Mouse (Mus musculus) C2C12 (cell line): ENCODE data around the gene Wdtc1. TPM values are rescaled to one million over a fixed set of nuclear protein-coding genes. Genes with fewer than 3 reads are reported as not detected.

Experiments used
- H3K27me3 ChIP-seq: one replicate; pipeline ENCODE4 v1.6.1; 2011; ENCODE audit not compliant: control insufficient read depth, insufficient read depth, insufficient read length
- H3K36me3 ChIP-seq: one replicate; pipeline ENCODE4 v1.6.1; 2011; ENCODE audit not compliant: control insufficient read depth, insufficient read depth
- H3K4me3 ChIP-seq: one replicate; pipeline ENCODE4 v1.5.1; 2011; ENCODE audit warnings: mild to moderate bottlenecking, control low read depth; ENCODE audit not compliant: poor library complexity, insufficient read depth, severe bottlenecking
- H3K79me2 ChIP-seq: one replicate; pipeline ENCODE4 v1.6.1; 2011; ENCODE audit not compliant: control insufficient read depth, insufficient read depth
- H3K79me3 ChIP-seq: one replicate; pipeline ENCODE4 v1.6.1; 2011; ENCODE audit warnings: low read depth, control low read depth
- H3ac ChIP-seq: one replicate; pipeline ENCODE3; 2011; ENCODE audit warnings: low read depth; ENCODE audit not compliant: control insufficient read depth, insufficient read length
- CEBPB ChIP-seq: IDR thresholded peaks from one replicate; pipeline ENCODE4 v1.6.1; 2011; ENCODE audit warnings: low read depth, mild to moderate bottlenecking, control low read depth, moderate library complexity
- CTCF ChIP-seq: IDR thresholded peaks from one replicate; pipeline ENCODE4 v1.5.1; 2011; ENCODE audit not compliant: control insufficient read depth, insufficient read depth, insufficient read length
- FOSL1 ChIP-seq: IDR thresholded peaks from one replicate; pipeline ENCODE4 v1.8.0; 2011; ENCODE audit warnings: mild to moderate bottlenecking, low read length; ENCODE audit not compliant: poor library complexity, insufficient read depth, severe bottlenecking
- MAX ChIP-seq: IDR thresholded peaks from one replicate; pipeline ENCODE4 v1.6.1; 2011; ENCODE audit warnings: mild to moderate bottlenecking, control low read depth
- MYOD1 ChIP-seq: IDR thresholded peaks from one replicate; pipeline ENCODE4 v1.6.1; 2011; ENCODE audit warnings: low read depth; ENCODE audit not compliant: control insufficient read depth, insufficient read length
- MYOG ChIP-seq: IDR thresholded peaks from one replicate; pipeline ENCODE4 v1.6.1; 2011; ENCODE audit not compliant: control insufficient read depth, insufficient read length; ENCODE audit errors: extremely low read depth
- USF1 ChIP-seq: IDR thresholded peaks from one replicate; pipeline ENCODE4 v1.6.1; 2011; ENCODE audit warnings: low read depth, mild to moderate bottlenecking, control low read depth, moderate library complexity
- polyA plus RNA-seq: library from polyadenylated mRNA; unstranded; fragments of >200 nt; fragmentation: generic; extraction: Trizol; gene quantifications from one replicate; pipeline ENCODE4 v1.2.1, GENCODE M21; 2012; ENCODE audit warnings: missing spikeins

The Wdtc1 gene
- polyA plus RNA-seq, 1 experiment = 19.6 TPM

DNA sequence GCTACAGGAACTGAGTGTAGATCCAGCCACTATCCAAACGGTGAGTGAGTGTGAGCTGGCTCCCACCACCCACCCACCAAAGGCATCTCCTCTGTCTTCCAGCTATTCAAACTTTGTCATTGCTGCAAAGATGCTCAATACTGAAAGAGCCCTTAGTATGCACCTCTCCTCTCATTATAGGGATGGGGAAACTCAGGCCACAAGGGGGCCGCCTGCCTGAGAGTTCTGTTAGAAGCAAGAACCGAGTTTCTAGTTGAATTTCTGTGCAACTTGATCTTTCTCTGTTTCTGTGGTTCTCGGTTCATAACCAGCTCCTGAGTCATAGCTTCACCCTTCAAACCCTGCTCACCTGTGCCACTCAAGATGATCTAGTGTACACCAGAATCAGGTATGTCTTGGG lies 101.2 kb downstream of the Wdtc1 start:
- no peaks in the 10 kb centered on the region for H3K79me3 ChIP-seq
- no peak for TF ChIP-seq MAX
- no peak for TF ChIP-seq USF1
- TF ChIP-seq CEBPB = no peak
- TF ChIP-seq MYOG = no peak
- TF ChIP-seq CTCF = no peak
- no peak for TF ChIP-seq MYOD1
- no peak for TF ChIP-seq FOSL1
- H3K27me3 ChIP-seq = peaks cover 8% of the 10 kb centered on the region

GRCm38 (mm10) chr4:133251214-133251613 lies 102.1 kb downstream of the Wdtc1 start:
- Histone ChIP-seq H3K36me3 (no peaks in the 10 kb centered on the region), H3K79me3 (no peaks in the 10 kb centered on the region), H3K27me3 (peaks cover under 1% of the 10 kb centered on the region), H3K79me2 (no peaks in the 10 kb centered on the region), H3ac (no peak overlapping the region), H3K4me3 (no peak overlapping the region)
- TF ChIP-seq USF1 = no peak
- no peak for TF ChIP-seq CTCF
- no peak for TF ChIP-seq CEBPB
- TF ChIP-seq FOSL1 = no peak
- no peak for TF ChIP-seq MYOG

More for the DNA sequence above, 101.2 kb downstream of the Wdtc1 start:
- Histone ChIP-seq H3K4me3 (no peak overlapping the region), H3K36me3 (no peaks in the 10 kb centered on the region), H3K79me2 (no peaks in the 10 kb centered on the region), H3ac (no peak overlapping the region)

DNA sequence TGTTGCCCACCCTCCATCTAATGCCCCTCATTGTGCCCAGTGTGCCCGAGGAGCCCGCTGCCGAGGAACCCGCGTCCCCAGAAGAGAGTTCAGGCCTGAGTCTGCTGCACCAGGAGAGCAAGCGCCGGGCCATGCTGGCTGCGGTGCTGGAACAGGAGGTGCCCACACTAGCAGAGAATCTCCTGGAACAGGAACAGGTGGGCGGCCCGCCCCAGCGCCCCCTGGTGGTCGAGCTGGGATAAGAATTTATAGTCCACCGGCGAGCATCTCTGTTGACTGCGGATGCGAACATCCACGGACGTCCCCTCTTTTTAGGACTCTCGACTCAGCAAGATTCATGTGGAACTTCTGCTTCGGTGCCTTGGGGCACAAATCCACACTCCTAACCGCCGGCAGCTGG lies 102.7 kb downstream of the Wdtc1 start:
- Histone ChIP-seq H3K27me3 (no peaks in the 10 kb centered on the region), H3ac (no peak overlapping the region), H3K36me3 (no peaks in the 10 kb centered on the region), H3K4me3 (no peak overlapping the region), H3K79me2 (no peaks in the 10 kb centered on the region), H3K79me3 (no peaks in the 10 kb centered on the region)
- TF ChIP-seq MAX = peak; percentile 34
- no peak for TF ChIP-seq FOSL1
- TF ChIP-seq MYOD1 = peak; percentile 27
- no peak for TF ChIP-seq MYOG
- TF ChIP-seq CEBPB = no peak
- peak; percentile 54 for TF ChIP-seq CTCF

- no peak for TF ChIP-seq MAX
- TF ChIP-seq CTCF = no peak
- no peak for TF ChIP-seq FOSL1
- TF ChIP-seq MYOG = no peak
- no peak for TF ChIP-seq MYOD1
- no peak for TF ChIP-seq CEBPB
- TF ChIP-seq USF1 = no peak
- Histone ChIP-seq H3ac (no peak overlapping the region), H3K36me3 (no peaks in the 10 kb centered on the region), H3K27me3 (no peaks in the 10 kb centered on the region), H3K79me2 (no peaks in the 10 kb centered on the region), H3K79me3 (no peaks in the 10 kb centered on the region), H3K4me3 (no peak overlapping the region)
Observed at GRCm38 (mm10) chr4:133247806-133248449, 105.4 kb downstream of the Wdtc1 start.

- H3ac ChIP-seq = no peak overlapping the region
- no peaks in the 10 kb centered on the region for H3K79me2 ChIP-seq
- no peaks in the 10 kb centered on the region for H3K27me3 ChIP-seq
- no peaks in the 10 kb centered on the region for H3K79me3 ChIP-seq
- no peaks in the 10 kb centered on the region for H3K36me3 ChIP-seq
- no peak overlapping the region for H3K4me3 ChIP-seq
- no peak for TF ChIP-seq FOSL1
- no peak for TF ChIP-seq MYOD1
- TF ChIP-seq CTCF = no peak
Observed at GRCm38 (mm10) chr4:133247072-133247471, 106.2 kb downstream of the Wdtc1 start.

- Histone ChIP-seq H3K36me3 (no peaks in the 10 kb centered on the region), H3ac (no peak overlapping the region), H3K79me3 (no peaks in the 10 kb centered on the region), H3K4me3 (no peak overlapping the region), H3K79me2 (no peaks in the 10 kb centered on the region), H3K27me3 (no peaks in the 10 kb centered on the region)
- TF ChIP-seq FOSL1 = no peak
- no peak for TF ChIP-seq MYOD1
- TF ChIP-seq CTCF = no peak
- no peak for TF ChIP-seq USF1
- TF ChIP-seq MYOG = no peak
Observed at GRCm38 (mm10) chr4:133244289-133244688, 109.0 kb downstream of the Wdtc1 start.
